Mouse (Mus musculus) cerebellum, adult 9-10 months (tissue): ENCODE measurements around the gene Nacc1.
"Not testable (repeated sequence)": the region's sequence is repeated elsewhere in the genome, so short reads cannot be mapped to it uniquely, and the experiment has no call there.

Experiments used
- DNase-seq: peaks from one replicate; pipeline ENCODE4 v3.0.0; 2022

The Nacc1 gene

DNA sequence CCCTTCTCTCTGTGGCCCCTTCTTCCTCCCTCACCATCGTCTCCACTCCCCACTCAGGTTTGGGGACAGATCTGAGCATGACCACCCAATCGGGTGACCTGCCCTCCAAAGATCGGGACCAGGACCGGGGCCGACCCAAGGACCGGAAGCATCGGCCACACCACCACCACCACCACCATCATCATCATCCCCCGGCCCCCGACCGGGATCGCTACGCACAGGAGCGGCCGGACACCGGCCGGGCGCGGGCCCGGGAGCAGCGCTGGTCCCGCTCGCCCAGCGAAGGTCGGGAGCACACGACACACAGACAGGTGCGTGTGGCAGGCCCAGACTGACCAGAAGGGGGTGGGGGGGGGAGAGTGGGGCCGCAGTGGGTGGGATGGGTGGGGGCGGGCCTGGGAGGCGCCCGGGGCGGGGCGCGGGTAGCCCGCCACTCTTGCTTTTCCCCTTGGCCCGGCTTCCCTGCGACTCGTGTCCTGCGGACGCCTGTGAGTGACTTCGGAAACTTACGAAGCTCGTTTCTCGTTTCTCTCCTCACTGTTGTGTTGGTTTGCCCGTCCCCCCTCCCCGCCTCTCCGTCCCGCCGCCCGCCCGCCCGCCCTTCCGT, 49.0 kb downstream of the Nacc1 start:
- DNase-seq: no peak

DNA sequence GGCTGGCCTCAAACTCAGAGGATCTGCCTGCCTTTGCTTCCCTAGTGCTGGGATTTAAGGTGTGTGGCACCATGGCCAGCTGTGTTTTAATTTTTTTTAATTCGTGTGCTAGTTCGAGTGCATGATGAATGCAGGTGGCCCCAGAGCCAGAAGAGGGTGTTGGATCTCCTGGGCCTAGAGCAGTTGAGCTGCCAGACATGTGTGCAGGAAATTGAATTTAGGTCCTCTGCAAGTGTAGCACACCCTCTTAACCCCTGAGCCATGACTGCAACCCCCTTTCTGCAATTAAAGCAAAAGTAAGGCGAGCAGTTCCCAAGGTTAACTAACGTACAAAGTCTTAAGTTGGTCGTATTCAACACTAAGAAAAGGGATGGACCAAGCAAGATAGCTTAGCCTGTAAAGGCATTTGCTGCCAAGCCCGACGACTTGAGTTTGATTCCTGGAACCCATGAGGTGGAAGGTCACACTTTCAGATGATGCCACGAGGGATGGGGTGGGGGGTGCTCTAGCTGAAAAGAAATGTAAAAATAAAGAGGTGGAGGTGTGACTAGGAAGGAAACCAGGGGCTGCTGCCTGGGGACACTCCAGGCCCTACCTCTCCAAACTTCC, 49.6 kb downstream of the Nacc1 start:
- DNase-seq: peak; percentile 67

- peak; percentile 80 for DNase-seq
Measured at GRCm38 (mm10) chr8:84636051-84636691, 51.5 kb downstream of the Nacc1 start.

DNA sequence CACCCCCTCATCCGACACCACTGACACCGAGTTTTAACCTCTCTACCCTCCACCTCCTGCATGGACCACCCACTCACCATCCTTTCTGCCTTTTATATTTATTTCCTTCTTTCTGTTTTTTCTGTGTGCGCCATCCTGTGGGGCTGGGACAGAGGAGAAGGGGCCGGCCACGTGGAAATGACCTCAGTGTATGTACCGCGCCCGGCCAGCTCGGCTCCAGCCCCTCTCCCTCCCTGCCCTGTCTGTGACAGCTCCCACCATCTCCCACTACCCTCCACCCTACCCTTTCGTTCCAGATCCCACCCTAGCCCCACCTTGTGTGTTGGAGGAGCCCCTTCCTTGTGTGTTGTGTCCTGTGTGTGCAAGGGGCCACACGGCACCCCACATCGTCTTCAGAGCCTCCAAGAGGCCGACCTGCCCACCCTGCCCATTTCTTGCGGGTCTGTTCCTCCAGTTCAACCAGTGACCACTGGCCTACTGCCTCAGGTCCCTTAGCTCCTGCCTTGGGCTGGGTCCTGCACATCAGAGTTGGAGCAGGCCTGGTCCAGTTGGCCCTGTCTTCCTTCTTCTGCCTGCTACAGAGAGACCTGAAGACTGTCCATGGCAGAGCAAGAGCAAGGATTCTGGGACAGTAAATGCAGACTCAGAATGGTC, 52.1 kb downstream of the Nacc1 start:
- DNase-seq: peak; percentile 76

- peak; percentile 99 for DNase-seq
Measured at GRCm38 (mm10) chr8:84634849-84635304, 52.8 kb downstream of the Nacc1 start.

DNA sequence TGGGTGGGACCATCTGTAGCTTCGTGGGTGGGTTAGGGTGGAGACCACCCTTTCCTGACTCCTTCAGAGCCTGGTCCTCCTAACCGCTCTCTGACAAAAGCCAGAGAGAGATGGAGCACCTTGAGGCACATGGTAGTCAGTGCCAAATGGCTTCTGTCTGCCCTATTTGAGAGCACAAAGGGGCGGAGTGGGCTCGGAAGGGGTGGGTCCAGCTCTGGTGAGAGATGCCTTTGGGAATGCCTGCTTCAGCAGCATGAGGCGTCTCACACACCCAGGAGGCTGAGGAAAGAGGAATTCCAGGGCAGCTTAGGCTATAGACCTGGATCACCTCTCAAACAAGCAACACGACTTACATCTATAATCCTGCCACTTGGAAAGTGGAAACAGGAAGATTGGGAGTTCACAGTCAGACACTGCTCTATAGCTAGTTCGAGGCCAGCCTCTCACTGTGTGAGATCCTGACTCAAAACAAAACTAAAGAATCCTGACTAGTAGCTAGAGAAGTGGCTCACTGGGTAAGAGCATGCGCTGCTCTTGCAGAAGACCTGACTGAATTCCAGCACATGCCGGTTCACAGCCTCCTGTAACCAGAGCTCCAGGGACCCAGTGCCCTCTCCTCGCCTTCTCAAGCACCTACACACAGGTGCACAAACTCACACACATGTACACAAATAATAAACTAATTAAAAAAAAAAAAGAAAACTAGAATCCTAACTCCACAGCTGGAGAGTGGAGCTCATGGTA, 53.6 kb downstream of the Nacc1 start:
- DNase-seq: peak; percentile 68

DNA sequence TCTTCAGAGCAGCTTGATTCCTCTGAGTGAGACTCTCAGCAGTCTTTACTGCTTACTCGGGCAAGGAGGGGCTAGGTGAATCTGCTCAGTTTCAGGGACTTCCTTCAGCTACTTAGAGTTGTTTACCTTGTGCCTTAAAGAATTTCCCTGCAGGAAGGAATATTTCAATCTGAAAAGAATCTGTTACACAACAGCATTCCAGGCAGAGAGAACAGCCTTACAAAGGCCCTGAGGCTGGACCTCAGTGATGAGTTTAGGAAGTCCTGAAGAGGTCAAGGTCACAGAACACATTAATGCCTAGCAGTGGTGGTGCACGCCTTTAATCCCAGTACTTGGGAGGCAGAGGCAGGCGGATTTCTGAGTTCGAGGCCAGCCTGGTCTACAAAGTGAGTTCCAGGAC, 55.8 kb downstream of the Nacc1 start:
- no peak for DNase-seq

- no peak for DNase-seq
Measured at GRCm38 (mm10) chr8:84630145-84630544, 57.5 kb downstream of the Nacc1 start.

- no peak for DNase-seq
Measured at GRCm38 (mm10) chr8:84629586-84629985, 58.1 kb downstream of the Nacc1 start.

DNA sequence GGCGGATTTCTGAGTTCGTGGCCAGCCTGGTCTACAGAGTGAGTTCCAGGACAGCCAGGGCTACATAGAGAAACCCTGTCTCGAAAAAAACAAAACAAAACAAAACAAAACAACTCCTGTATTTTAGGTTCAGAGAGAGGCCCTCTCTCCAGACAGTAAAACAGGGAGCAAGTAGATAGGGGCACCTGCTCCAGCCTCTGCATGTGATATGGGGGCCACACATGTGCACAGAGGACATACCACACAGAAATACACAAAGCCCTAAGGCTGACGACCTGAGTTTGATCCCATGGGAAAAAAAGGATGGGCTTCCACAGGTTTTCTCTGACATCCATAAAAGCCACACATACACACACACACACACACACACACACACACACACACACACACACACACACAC, 64.2 kb downstream of the Nacc1 start:
- DNase-seq: not testable (repeated sequence)

- DNase-seq: no peak
Measured at GRCm38 (mm10) chr8:84621102-84621625, 66.5 kb downstream of the Nacc1 start.
